Mouse (Mus musculus): ENCODE measurements at regions not wholly inside any gene's neighbourhood (a gene's known extent, or its start where the extent isn't known, plus 50 kb on each side); places are given as distances from the start of the nearest gene placed in this dataset.
A peak's percentile ranks its signal among the peaks of the same experiment; 100 is the strongest.
"Not testable (repeated sequence)": the region's sequence is repeated elsewhere in the genome, so short reads cannot be mapped to it uniquely, and the experiment has no call there.

DNA sequence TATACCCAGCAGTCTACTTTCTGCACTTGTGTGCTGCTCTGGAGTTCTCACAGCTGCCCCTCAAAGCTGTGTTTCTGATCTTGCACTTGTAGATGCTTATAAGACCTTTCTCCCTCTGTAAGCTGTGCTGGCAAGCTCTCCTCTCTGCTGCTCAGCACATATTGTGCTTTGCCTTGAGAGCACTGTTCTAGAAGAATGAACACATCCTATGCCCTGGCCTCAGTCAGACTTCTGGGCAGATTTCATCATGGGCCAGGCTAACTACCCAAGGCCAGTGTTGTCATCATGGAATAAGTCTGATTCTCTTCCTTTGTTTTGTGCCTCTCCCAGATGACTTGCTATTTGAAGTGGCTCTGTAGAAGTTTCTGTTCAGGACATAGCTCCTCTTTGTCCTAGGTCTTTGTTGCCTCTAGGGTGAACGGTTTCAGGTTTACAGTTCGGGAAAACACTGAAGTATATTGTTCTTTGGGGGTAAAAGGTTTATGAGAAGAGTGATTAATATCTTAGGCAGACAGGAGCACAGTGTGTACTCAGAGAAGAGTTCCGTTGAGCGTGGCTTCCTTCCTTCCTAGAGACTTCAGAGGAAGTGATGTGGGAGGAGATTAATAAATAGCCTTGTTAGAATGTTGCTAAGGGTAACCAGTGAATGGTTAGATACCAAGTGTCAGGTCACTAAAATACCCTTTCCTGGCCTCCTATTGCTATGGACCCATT, 70.8 kb downstream of the Pcdh18 start:
- peak in 1 of 2 experiments; percentile 3 for DNase-seq

DNA sequence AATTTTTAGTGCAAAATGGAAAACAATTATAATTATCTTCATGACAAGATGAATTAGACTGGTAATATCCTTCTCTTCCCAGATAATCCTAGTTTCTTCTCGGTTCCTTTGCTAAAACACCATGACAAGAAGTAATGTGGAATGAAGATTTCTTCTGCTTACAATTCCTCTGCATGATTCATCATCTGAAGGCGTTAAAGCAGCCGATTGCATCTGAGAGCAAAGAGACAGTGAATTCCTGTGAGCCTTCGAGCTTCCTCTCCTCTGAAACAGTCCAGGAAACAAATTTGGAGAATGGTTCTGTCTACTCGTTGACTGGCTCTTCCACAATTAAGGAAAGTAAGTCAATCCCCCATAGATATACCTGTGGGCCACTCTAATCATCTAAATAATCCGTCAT, 82.2 kb downstream of the Pcdh18 start:
- no peak for DNase-seq

DNA sequence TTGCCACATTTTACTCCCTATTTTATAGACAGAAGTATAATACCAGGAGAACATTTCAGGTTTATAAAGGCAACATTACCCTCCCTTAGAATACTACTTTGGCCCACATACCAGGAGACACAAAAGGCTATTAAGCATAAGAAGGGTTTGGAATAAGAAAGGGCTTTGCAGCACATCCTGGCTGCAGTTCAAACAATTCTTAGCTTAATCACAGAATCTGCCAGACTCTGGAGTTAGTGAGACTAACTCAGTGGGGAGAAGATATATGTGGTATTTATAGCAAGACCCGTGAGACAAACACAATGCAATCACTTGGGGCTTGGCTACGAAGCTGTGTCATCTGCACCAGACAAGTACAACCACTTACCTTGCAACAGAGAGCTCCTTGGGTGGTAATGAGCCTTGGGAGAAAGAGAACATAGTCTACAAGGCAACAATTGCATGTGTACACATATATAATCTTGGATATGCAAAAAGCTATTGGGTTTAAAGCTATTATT, 84.4 kb downstream of the Pcdh18 start:
- DNase-seq = no peak

DNA sequence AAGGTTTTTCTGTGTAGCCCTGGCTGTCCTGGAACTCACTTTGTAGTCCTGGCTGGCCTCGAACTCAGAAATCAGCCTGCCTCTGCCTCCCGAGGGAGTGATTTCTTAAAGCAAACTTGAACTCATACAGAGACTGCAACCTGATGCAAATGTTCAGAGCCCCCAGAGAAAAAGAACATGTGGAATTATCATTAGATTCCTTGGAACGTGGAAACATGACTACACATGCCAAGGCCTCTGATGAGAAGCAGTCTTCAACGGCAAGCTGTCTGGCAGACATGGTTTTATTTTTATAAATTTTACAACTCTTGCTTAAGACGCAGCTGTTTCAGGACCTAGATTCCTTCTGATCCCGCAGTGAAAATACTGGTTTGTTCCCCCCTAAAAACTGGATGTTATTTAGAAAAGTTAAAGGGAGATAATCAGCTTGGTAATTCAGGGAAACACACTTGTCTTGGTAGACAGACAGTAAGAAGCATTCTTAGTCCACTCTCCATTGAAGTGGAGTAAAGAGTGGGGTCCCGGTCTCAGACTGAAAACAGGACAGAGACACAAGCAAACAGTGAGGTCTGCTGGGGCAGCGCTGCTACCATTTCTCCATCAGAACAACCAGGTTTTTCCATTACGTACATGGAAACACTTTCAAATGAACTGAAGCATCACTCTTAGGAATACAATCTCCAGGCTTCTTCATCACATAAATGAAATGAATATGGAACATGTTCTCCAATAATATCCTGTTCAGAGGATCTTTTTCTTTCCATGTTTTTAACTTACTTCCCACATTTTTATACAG, 89.4 kb downstream of the Pcdh18 start:
- no peak for DNase-seq

DNA sequence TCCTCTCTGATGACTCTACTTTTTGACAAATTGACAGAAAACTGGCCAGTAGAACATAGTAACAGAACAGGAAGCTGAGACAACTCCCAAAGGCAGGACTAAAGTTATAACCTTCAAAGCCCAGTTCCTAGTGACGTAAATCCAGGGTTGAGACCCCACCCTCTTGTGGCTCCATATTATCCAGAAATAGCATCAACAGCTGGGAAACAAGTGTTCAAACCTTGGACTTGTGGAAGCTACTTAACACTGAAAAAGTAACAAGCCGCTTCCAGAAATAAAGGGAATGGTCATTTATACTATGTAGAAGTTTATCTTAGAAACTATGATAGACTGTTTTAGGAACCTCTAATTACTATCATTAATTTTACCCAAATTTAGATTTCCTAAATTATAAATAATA, 90.6 kb downstream of the Pcdh18 start:
- DNase-seq = no peak

DNA sequence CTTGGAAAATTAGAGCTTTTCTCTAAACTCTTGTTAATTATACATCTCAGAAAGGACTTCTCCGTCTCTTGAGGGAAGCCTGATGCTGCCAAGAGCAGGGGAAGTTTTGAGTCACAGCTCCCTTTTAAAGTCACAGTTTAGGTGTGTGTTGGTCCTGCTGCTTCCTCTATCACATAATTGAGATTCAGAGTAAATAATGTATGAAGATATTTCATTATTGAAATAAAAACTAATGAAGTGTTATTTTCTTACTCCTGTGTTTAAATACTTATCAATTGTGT, 108.3 kb downstream of the Pcdh18 start:
- DNase-seq = no peak

DNA sequence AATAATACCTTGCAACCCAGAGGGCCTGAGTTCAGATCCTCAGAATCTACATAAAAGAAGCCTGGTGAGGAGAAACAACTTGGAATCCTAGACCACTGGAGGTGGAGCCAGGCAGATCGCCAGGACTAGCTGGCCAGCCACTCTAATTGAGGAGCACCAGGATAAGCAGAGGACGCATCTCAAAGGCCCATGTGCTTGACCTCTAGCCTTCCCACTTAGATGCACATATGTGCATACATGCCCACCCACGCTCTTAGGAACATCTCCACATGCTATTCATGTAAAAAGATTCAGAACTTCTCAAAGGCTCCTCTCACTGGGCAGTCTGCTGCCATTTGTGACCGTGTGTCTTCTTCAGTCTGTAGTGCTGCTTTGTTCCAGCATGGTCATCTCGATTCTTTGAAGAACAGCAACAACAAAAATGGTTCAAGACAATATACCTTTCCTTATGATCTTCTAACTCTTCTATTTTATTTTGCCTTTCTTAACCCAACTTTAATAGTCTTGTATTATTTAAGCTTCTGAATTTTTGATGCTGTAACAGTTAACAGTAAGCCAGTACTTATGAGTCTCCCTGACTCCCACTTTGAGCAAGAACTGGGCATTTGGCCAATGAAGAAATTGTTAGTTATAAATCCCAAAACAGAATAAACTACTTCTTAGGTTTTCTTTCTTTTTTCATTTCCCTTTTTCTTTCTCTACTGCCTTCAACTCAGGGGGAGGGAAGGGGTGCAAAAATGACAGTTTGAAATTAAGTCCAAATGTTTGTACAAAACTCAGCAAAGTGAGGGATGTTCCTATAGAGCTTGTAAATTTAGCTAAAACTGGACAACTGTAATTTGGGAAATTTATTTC, 108.9 kb downstream of the Pcdh18 start:
- DNase-seq = no peak

DNA sequence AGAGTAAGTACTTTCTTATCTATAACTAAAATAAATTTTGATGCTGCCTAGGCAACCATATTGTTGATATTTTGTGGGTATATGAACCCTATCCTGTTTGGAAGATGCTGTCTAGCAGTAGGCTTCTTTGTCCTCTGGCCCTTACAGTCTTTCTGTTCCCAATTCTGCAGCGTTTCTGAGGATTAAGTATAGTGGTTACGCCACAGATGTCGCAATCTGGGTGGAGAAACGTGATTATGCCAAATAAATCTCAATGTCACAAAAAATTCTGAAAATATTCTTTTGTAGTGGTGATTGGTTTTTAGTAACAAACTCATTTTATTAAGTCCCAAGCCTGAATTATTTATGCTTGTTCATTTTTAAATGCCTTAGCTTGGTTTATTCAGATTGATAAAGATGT, 112.1 kb downstream of the Pcdh18 start:
- no peak for DNase-seq

DNA sequence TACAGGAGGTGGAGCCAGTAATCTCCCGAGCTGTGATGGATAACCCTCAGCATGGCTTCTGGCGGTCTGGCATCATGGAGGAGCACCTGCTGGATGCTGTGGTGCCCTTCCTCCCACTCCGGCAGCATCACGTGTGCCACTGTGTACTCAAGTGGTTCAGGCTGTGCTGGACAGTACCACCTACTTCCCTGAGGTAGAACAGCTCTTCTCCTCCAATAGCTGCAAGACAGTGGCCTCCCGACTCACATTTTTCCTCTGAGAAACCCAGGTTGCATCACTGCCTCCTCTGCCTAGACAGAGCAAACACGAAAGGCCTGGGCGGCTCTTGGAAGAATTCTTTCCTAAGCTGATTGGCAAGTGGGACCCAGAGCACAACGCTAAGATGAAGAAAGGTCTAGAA, 113.3 kb downstream of the Pcdh18 start:
- DNase-seq = no peak

DNA sequence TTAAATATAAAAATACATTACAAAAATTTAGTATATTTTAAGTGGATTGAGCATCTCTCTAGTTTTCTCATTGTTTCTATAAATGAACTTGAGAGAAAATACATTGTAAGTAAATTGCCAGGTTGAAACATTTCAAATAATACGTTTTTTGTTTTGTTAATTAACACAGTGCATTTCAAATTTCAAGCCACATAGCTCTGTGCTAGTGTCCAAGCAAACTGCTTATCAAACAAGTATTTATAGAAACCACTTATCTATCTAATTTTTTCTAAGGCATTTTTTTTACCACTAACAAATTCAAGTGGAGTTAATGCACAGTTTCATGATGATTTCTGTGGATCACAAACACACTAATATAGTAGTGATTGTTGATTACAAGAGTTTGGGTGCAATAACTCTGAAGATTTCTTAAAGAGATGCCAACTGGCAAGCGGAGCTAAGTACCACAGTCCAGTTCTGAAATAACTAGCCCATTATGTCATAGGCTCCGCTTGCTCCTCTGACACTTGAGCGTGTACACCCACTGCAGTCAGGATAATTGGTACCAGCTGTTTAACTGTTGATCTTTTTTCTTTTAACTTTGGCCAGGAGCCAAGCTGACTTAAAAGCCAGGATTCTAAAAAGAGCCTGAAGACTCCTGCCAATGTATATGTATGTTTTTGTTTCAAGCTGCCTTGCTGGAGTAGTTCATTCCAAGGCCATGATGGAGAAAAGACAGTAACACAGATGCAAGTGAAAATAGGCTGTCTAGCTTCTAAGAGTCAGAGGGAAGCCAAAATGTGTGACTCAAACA, 115.0 kb downstream of the Pcdh18 start:
- DNase-seq = peak in 1 of 2 experiments; percentile 8

DNA sequence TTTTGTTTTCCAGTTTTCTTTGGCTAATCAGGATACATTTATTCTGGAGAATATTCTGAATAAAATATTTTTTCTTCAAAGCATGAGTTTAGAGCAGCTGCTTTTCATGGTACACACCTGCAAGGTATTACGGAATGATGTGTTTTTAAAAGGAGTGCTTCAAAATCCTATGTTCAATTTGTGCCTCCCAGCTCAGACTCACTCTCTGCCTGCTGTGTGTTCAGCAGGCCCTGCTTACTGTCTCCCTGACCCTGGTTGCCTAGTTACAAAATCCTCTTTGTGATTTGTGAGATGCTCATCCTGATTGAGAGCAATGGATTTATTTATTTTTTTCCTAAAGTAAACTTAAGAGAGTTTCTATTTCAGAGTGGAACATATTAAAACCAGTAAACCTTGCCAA, 115.7 kb downstream of the Pcdh18 start:
- no peak for DNase-seq

DNA sequence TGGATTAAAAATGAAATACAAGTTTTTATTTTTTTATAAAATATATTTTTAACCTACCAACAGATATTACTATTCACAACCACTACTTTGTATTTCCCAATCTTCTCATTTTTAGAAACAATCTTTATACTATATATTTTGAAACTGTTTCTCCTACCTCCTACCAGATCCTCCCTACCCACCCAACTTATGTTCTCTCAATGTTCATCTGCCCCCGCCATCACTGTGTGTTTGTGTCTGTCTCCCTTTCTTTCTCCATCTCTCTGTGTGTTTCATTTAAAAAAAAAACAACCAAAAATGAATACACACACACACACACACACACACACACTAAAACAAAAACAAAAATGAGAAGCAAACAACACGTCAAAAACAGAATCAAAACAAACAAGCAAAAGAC, 118.5 kb downstream of the Pcdh18 start:
- no peak for DNase-seq

DNA sequence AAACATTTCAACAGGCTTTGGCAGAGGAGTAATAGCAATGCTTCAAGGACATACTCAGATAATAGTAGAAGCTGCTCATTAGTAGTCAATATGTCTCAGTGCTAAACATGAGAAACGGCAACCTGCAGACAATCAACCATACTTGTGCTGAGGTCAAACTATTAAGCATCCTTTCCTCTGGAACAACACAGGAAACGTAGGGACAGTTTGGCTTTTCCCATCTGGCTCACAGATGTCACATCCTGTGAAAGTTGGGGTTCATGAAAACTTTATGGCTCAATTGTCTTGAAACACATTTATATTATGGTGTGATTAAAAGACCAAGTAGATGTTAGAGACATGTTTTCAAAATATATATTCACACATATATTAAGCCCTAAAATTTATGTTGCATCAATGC, 120.4 kb downstream of the Pcdh18 start:
- DNase-seq = no peak

DNA sequence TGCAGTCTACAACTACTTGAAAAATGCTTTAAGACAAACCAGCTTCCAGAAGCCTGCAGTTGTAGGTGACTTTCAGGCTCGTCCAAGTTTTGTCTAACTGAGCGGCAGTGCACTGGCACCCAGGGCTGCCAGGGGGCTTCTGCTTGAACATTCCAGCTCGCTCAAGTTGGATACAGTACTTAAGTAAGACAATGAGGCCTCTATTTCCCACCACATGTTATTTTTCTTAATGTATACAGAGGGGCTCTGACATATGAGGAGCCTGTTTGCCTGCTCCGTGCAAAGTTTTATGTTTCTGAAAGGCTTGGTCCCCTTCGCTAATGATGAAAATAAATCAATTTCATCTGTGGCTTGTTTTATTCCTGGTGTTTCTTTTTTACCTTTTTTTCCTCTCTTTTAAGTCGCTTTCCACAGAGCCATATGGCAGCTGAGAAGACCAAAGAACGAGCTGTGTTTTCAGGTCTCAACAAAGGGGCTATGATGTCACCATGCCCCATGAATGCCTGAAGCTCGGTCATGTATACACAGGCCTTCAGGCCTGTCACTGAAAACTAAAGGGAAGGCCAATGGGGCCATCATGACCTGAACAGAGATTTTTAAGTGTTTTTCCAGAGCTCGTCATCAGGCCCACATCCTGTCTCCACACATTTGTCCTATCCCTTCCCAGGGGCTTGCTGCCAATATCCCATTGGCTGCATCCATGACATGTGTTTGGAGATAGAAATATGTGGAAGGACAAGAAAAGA, 164.2 kb downstream of the Pcdh18 start:
- no peak for DNase-seq

DNA sequence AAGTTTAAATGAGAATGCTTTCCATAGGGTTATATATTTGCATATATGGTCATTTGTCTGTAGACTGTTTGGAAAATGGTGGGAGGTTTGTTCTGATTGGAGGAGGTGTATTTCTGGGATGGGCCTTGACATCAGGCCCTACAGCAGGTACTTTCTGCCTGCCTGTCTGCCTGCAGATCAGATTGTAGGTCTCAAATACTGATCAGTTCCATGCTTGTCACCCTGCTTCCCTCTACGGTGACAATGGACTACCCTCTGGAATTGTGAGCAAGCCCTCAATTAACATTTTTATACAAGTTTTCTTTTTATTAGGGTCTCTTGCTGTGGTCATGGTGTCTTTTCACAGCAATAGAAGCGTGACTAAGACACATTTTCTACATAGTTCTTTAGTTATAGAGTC, 166.9 kb downstream of the Pcdh18 start:
- DNase-seq = no peak

DNA sequence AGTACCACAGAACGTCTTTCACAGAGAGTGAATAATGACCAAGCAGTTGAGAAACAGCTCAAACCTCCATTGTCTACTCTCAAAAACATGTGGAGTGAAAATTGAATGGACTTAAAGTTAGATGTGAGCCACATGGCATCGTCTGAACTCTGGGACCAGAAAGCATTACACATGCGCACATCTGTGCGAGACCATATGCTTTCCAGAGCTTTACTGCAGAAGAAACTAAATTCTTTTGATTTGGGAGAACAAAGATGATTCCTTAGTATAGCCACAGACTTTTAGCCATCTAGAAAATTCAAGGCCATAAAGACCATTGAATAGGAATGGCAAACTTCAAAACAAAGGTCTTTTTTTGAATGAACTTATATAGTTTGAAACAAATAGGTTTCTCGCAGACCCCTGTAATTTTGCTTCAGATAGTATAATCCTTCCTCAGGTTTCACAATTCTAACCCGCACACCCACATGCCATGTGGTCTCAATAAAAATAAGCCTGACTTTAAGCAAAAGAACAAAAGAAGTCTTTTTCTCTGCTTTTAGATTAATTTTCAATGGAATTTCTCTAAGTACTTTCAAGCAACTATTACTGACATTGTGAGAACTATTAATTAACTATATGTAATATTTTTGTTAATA, 170.5 kb downstream of the Pcdh18 start:
- no peak for DNase-seq

DNA sequence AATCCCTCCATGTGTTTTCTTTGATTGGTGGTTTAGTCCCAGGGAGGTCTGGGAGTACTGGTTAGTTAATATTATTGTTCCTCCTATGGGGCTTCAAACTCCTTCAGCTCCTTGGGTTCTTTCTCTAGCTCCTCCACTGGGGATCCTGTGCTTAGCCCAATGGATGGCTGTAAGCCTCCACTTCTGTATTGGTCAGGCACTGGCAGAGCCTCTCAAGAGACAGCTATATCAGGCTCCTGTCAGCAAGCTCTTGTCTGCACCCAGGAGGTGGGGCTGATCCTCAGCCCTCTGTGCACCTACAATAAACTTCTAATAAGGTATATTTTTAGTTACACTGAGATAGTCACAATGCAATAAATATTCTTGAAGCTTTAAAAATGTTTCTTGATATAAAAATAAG, 171.2 kb downstream of the Pcdh18 start:
- not testable (repeated sequence) for DNase-seq

DNA sequence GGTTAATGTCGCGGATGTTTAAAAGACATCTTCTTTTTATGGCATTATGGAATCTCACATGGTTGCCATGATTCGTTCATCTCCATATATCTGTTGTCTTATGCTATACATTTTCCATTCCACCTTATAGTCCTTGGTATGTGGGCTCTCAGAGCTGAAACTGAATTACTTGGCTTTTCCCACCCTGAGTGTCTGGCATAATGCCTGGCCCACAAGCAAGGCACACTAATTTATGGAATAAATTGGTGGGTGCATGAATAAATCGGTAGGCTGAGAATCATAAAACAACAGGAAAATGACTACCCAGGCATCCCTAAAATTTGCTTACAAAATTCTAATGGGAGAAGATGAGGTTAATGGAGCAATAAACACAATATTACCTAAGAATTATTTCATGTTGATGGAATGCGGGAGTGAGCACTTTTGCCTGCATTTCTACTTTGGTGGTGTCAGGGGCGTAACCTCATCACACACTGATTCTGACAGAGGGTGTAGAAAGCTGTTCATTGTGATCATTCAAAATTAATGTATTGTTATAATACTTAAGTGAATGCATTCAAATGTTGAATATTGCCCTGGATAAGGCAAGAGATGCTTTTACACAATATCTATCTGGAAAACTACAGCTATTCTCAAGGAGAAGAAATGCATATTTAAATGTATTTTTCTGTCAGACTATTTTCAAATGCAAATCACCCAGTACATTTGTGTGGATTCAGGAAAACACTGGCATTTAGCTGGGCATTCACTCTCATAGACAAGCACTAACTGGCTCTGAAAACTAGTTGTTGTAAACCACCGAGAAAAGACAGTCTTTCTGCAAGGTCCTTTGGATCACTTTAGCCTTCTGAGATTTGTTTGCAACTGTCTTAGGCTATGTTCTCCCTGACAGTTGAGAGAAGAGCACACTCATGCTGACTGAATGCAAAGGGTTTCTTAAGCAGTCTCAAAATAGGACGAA, 190.1 kb downstream of the Pcdh18 start:
- no peak for DNase-seq

DNA sequence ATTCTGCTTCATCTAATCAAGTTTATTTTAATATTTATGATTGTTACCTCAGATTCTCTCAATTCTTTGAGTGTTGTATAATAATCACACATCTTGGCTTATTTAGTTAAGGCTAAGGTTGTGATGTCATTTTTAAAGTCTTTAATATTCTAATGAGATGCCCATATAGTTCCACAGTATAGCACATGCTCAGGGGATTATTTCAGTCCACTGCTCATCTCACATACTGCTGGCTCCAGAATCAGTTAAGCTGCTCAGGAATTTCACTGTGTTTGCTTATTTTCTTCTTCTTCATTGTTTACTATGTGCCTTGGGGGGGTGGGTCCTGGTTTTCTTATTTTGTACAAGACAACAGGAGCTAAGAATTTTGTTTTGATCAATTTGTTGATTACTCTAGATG, 229.5 kb downstream of the Pcdh18 start:
- no peak for DNase-seq

DNA sequence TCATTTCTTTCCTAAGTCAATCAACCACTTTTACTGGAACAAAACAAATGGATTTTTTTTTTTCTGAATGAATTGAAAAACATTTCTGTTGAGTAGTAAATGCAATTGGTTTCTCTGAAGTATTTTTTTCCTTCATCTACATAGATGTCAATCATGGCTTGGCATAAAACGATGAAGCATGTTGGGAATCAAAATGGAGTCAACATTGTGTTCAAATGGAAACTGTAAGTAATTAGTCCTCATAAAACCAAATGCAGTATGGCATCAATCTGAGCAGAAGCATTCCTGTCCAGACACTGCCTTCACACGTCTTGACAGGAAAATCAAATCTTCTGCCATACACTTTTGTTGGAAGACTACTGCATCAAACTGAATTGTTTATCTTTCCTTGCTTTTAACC, 237.0 kb downstream of the Pcdh18 start:
- DNase-seq = no peak
